Mouse (Mus musculus) embryonic facial prominence, embryonic 15.5 days (tissue): Measurements from ENCODE around the gene Phxr2. TPM values are rescaled to one million over a fixed set of nuclear protein-coding genes. Genes with fewer than 3 reads are reported as not detected.
A peak's percentile ranks its signal among the peaks of the same experiment; 100 is the strongest.

ENCODE experiments used
- ATAC-seq: fragments of 200-750 bp; cut with Nextera tagmentation; 2 replicates; pipeline ENCODE4 v1.8.0; 2017; ENCODE audit warnings: low read depth, moderate TSS enrichment; ENCODE audit not compliant: insufficient number of reproducible peaks, low FRiP score, low TSS enrichment
- H3K27ac ChIP-seq: fragments of 300-500 bp; sonication (generic); replicated peaks from 2 replicates; pipeline ENCODE4 v1.5.1; 2015; ENCODE audit warnings: mild to moderate bottlenecking, inconsistent platforms
- H3K27me3 ChIP-seq: fragments of 300-500 bp; sonication (generic); 2 replicates; pipeline ENCODE4 v1.6.1; 2015; ENCODE audit warnings: inconsistent platforms
- H3K36me3 ChIP-seq: fragments of 300-500 bp; sonication (generic); 2 replicates; pipeline ENCODE4 v1.6.1; 2015; ENCODE audit warnings: mild to moderate bottlenecking, inconsistent platforms
- H3K4me1 ChIP-seq: fragments of 300-500 bp; sonication (generic); 2 replicates; pipeline ENCODE4 v1.6.1; 2015; ENCODE audit warnings: inconsistent platforms
- H3K4me2 ChIP-seq: fragments of 300-500 bp; sonication (generic); replicated peaks from 2 replicates; pipeline ENCODE4 v1.6.1; 2015; ENCODE audit warnings: mild to moderate bottlenecking, inconsistent platforms
- H3K4me3 ChIP-seq: fragments of 300-500 bp; sonication (generic); replicated peaks from 2 replicates; pipeline ENCODE4 v1.5.1; 2015; ENCODE audit warnings: mild to moderate bottlenecking, inconsistent platforms
- H3K9ac ChIP-seq: fragments of 300-500 bp; sonication (generic); 2 replicates; pipeline ENCODE4 v1.6.1; 2015; ENCODE audit warnings: inconsistent platforms
- H3K9me3 ChIP-seq: fragments of 300-500 bp; sonication (generic); replicated peaks from 2 replicates; pipeline ENCODE4 v1.6.1; 2016; ENCODE audit warnings: inconsistent platforms
- WGBS: fragments of 180-500 bp; shearing (Covaris S2); methylation state at CpG from one replicate; pipeline ENCODE4 v1.1.7; 2015; 5-methylcytosine and 5-hydroxymethylcytosine counted together
- polyA plus RNA-seq: library from polyadenylated mRNA; unstranded; fragments of >200 nt; fragmentation: Nextera tagmentation; extraction: Ambion mirVana; gene quantifications from 2 replicates; pipeline ENCODE4 v1.2.1, GENCODE M21; 2015

The Phxr2 gene
- polyA plus RNA-seq, 1 experiment from 2014 or later, result not detected

GRCm38 (mm10) chr10:99115471-99116236 lies 10.5 kb downstream of the Phxr2 start:
- Histone ChIP-seq H3K4me2 (no peak overlapping the region), H3K27me3 (no peaks in the 10 kb centered on the region), H3K9ac (no peak overlapping the region), H3K9me3 (no peaks in the 10 kb centered on the region), H3K36me3 (no peaks in the 10 kb centered on the region), H3K4me3 (no peak overlapping the region), H3K27ac (no peak overlapping the region), H3K4me1 (peaks cover 14% of the 10 kb centered on the region)
- 52% methylated on average over 18 of the region's 18 CpGs for WGBS
- no peak for ATAC-seq

GRCm38 (mm10) chr10:99114295-99114694 lies 11.8 kb downstream of the Phxr2 start:
- no peak for ATAC-seq
- H3K36me3 ChIP-seq, result peaks cover 11% of the 10 kb centered on the region
- WGBS, result 83% methylated on average over 8 of the region's 8 CpGs
- no peak overlapping the region for H3K9ac ChIP-seq
- no peaks in the 10 kb centered on the region for H3K9me3 ChIP-seq
- no peak overlapping the region for H3K4me2 ChIP-seq
- peaks cover 14% of the 10 kb centered on the region for H3K4me1 ChIP-seq
- no peaks in the 10 kb centered on the region for H3K27me3 ChIP-seq
- no peak overlapping the region for H3K27ac ChIP-seq
- no peak overlapping the region for H3K4me3 ChIP-seq

GRCm38 (mm10) chr10:99113533-99113932 lies 12.6 kb downstream of the Phxr2 start:
- H3K4me1 ChIP-seq, result peaks cover 11% of the 10 kb centered on the region
- WGBS, result 44% methylated on average over 3 of the region's 3 CpGs

GRCm38 (mm10) chr10:99108431-99108982 lies 17.6 kb downstream of the Phxr2 start:
- Histone ChIP-seq H3K4me3 (peak overlapping the region; percentile 96), H3K36me3 (peaks cover 13% of the 10 kb centered on the region), H3K9me3 (no peaks in the 10 kb centered on the region), H3K27ac (peak overlapping the region; percentile 90), H3K27me3 (no peaks in the 10 kb centered on the region), H3K9ac (peak overlapping the region; percentile 78), H3K4me1 (peaks cover 17% of the 10 kb centered on the region), H3K4me2 (peak overlapping the region; percentile 95)
- WGBS, result 30% methylated on average over 12 of the region's 12 CpGs
- ATAC-seq, result no peak

More at GRCm38 (mm10) chr10:99113533-99113932, 12.6 kb downstream of the Phxr2 start:
- Histone ChIP-seq H3K9me3 (no peaks in the 10 kb centered on the region), H3K9ac (no peak overlapping the region), H3K36me3 (peaks cover 13% of the 10 kb centered on the region), H3K27ac (no peak overlapping the region), H3K4me3 (no peak overlapping the region), H3K27me3 (no peaks in the 10 kb centered on the region), H3K4me2 (no peak overlapping the region)
- no peak for ATAC-seq

GRCm38 (mm10) chr10:99107964-99108363 lies 18.2 kb downstream of the Phxr2 start, which contains the start of gene Galnt4:
Galnt4 (plus strand) TSS chr10:99108159.
- H3K4me1 ChIP-seq, result peaks cover 17% of the 10 kb centered on the region
- peak; percentile 80 for ATAC-seq
- H3K4me2 ChIP-seq, result peak within 1 kb of the TSS; percentile 95
- H3K27ac ChIP-seq, result peak within 1 kb of the TSS; percentile 90
- H3K4me3 ChIP-seq, result peak within 1 kb of the TSS; percentile 96
- H3K9me3 ChIP-seq, result no peaks in the 10 kb centered on the region
- H3K27me3 ChIP-seq, result no peaks in the 10 kb centered on the region
- WGBS, result 0% methylated on average over 22 of the region's 22 CpGs
- H3K36me3 ChIP-seq, result peaks cover 13% of the 10 kb centered on the region
- peak within 1 kb of the TSS; percentile 78 for H3K9ac ChIP-seq

GRCm38 (mm10) chr10:99106703-99107631 lies 19.2 kb downstream of the Phxr2 start, which contains the start of gene Poc1b:
Poc1b (plus strand) TSS chr10:99107036.
- peak within 1 kb of the TSS; percentile 78 for H3K9ac ChIP-seq
- H3K27me3 ChIP-seq, result no peaks in the 10 kb centered on the region
- peak within 1 kb of the TSS; percentile 95 for H3K4me2 ChIP-seq
- H3K4me1 ChIP-seq, result peaks cover 17% of the 10 kb centered on the region
- under 1% methylated on average over 105 of the region's 106 CpGs for WGBS
- H3K36me3 ChIP-seq, result peaks cover 13% of the 10 kb centered on the region
- peak within 1 kb of the TSS; percentile 90 for H3K27ac ChIP-seq
- peak; percentile 93 for ATAC-seq
- peak within 1 kb of the TSS; percentile 96 for H3K4me3 ChIP-seq
- no peaks in the 10 kb centered on the region for H3K9me3 ChIP-seq

- peak overlapping the region; percentile 78; the same call in 1 of the 2 replicates for H3K9ac ChIP-seq
- H3K27me3 ChIP-seq, result no peaks in the 10 kb centered on the region
- H3K4me2 ChIP-seq, result peak overlapping the region; percentile 95
- peaks cover 13% of the 10 kb centered on the region for H3K36me3 ChIP-seq
- ATAC-seq, result no peak
- WGBS, result 25% methylated on average over 8 of the region's 8 CpGs
- no peaks in the 10 kb centered on the region for H3K9me3 ChIP-seq
- peak overlapping the region; percentile 90 for H3K27ac ChIP-seq
- peaks cover 17% of the 10 kb centered on the region for H3K4me1 ChIP-seq
- peak overlapping the region; percentile 96 for H3K4me3 ChIP-seq
These were observed 19.8 kb downstream of the Phxr2 start for GRCm38 (mm10) chr10:99106311-99106702.

GRCm38 (mm10) chr10:99105522-99105921 lies 20.6 kb downstream of the Phxr2 start:
- Histone ChIP-seq H3K36me3 (peaks cover 13% of the 10 kb centered on the region), H3K4me3 (no peak overlapping the region), H3K4me2 (no peak overlapping the region), H3K4me1 (peaks cover 17% of the 10 kb centered on the region), H3K9ac (no peak overlapping the region), H3K27ac (no peak overlapping the region), H3K9me3 (no peaks in the 10 kb centered on the region), H3K27me3 (no peaks in the 10 kb centered on the region)
- whole genome bisulfite sequencing, result 75% methylated on average over 3 of the region's 3 CpGs
- ATAC-seq, result no peak

GRCm38 (mm10) chr10:99097374-99097773 lies 28.8 kb downstream of the Phxr2 start:
- WGBS, result 70% methylated on average over 10 of the region's 10 CpGs
- H3K27ac ChIP-seq, result no peak overlapping the region
- H3K27me3 ChIP-seq, result no peaks in the 10 kb centered on the region
- H3K4me3 ChIP-seq, result no peak overlapping the region
- H3K9me3 ChIP-seq, result no peaks in the 10 kb centered on the region
- H3K4me2 ChIP-seq, result no peak overlapping the region
- no peak overlapping the region for H3K9ac ChIP-seq
- H3K36me3 ChIP-seq, result no peaks in the 10 kb centered on the region
- no peaks in the 10 kb centered on the region for H3K4me1 ChIP-seq
- no peak for ATAC-seq

- 78% methylated on average over 2 of the region's 2 CpGs for WGBS
- no peak overlapping the region for H3K27ac ChIP-seq
- ATAC-seq, result no peak
These were observed 31.0 kb downstream of the Phxr2 start for GRCm38 (mm10) chr10:99095114-99095513.

GRCm38 (mm10) chr10:99093364-99093763 lies 32.8 kb downstream of the Phxr2 start:
- no peak overlapping the region for H3K27ac ChIP-seq

More at GRCm38 (mm10) chr10:99095114-99095513, 31.0 kb downstream of the Phxr2 start:
- Histone ChIP-seq H3K9me3 (no peaks in the 10 kb centered on the region), H3K4me2 (no peak overlapping the region), H3K36me3 (no peaks in the 10 kb centered on the region), H3K27me3 (no peaks in the 10 kb centered on the region), H3K4me3 (no peak overlapping the region), H3K4me1 (no peaks in the 10 kb centered on the region), H3K9ac (no peak overlapping the region)

More at GRCm38 (mm10) chr10:99093364-99093763, 32.8 kb downstream of the Phxr2 start:
- Histone ChIP-seq H3K4me1 (no peaks in the 10 kb centered on the region), H3K4me3 (no peak overlapping the region), H3K9me3 (no peaks in the 10 kb centered on the region), H3K9ac (no peak overlapping the region), H3K4me2 (no peak overlapping the region), H3K27me3 (no peaks in the 10 kb centered on the region), H3K36me3 (no peaks in the 10 kb centered on the region)
- 83% methylated on average over 2 of the region's 2 CpGs for WGBS
- ATAC-seq, result no peak
